Mouse (Mus musculus) forebrain, embryonic 10.5 days (tissue): Measurements from ENCODE around the gene Capn12. TPM values are rescaled to one million over a fixed set of nuclear protein-coding genes. Genes with fewer than 3 reads are reported as not detected.
"Not testable (repeated sequence)": the region's sequence is repeated elsewhere in the genome, so short reads cannot be mapped to it uniquely, and the experiment has no call there.

Experiments
- DNase-seq: peaks from one replicate; pipeline ENCODE4 v3.0.0-alpha.2; 2017; ENCODE audit warnings: low spot score; ENCODE audit errors: extremely low spot score
- H3K27ac ChIP-seq: fragments of 300-500 bp; sonication (generic); 2 replicates; pipeline ENCODE4 v1.5.1; 2016; ENCODE audit warnings: mild to moderate bottlenecking
- H3K27me3 ChIP-seq: fragments of 300-500 bp; sonication (generic); 2 replicates; pipeline ENCODE4 v1.6.1; 2016; ENCODE audit warnings: mild to moderate bottlenecking; ENCODE audit not compliant: poor library complexity, severe bottlenecking
- H3K36me3 ChIP-seq: fragments of 300-500 bp; sonication (generic); replicated peaks from 2 replicates; pipeline ENCODE4 v1.6.1; 2016; ENCODE audit warnings: mild to moderate bottlenecking, moderate library complexity
- H3K4me1 ChIP-seq: fragments of 300-500 bp; sonication (generic); 2 replicates; pipeline ENCODE4 v1.6.1; 2016
- H3K4me3 ChIP-seq: fragments of 300-500 bp; sonication (generic); 2 replicates; pipeline ENCODE4 v1.5.1; 2016; ENCODE audit warnings: mild to moderate bottlenecking, moderate library complexity
- H3K9me3 ChIP-seq: fragments of 300-500 bp; sonication (generic); 2 replicates; pipeline ENCODE4 v1.6.1; 2016; ENCODE audit warnings: mild to moderate bottlenecking, moderate library complexity
- WGBS: fragments of 180-500 bp; shearing (Covaris S2); methylation state at CpG from one replicate; pipeline ENCODE4 v1.1.7; 2016; 5-methylcytosine and 5-hydroxymethylcytosine counted together
- polyA plus RNA-seq: library from polyadenylated mRNA; unstranded; fragments of >200 nt; fragmentation: Nextera tagmentation; extraction: Ambion mirVana; gene quantifications from 2 replicates; pipeline ENCODE4 v1.2.1, GENCODE M21; 2016

Gene Capn12
- polyA plus RNA-seq, 1 experiment from 2014 or later: 0.21 TPM

GRCm38 (mm10) chr7:28883704-28884103 lies 2.5 kb downstream of the Capn12 start:
- 85% methylated on average over 4 of the region's 4 CpGs for WGBS
- not testable (repeated sequence) for H3K4me3 ChIP-seq, H3K9me3 ChIP-seq, H3K36me3 ChIP-seq, H3K27ac ChIP-seq, DNase-seq
- Histone ChIP-seq H3K4me1 (peaks cover 26% of the 10 kb centered on the region), H3K27me3 (peaks cover 29% of the 10 kb centered on the region)

GRCm38 (mm10) chr7:28886486-28886885 lies 5.3 kb downstream of the Capn12 start:
- Histone ChIP-seq H3K27ac (no peak overlapping the region), H3K9me3 (no peaks in the 10 kb centered on the region), H3K4me1 (peaks cover 20% of the 10 kb centered on the region), H3K36me3 (peaks cover 10% of the 10 kb centered on the region), H3K4me3 (no peak overlapping the region), H3K27me3 (peaks cover 53% of the 10 kb centered on the region)
- DNase-seq: no peak
- 21% methylated on average over 14 of the region's 14 CpGs for WGBS

GRCm38 (mm10) chr7:28888701-28889161 lies 7.5 kb downstream of the Capn12 start:
- H3K36me3 ChIP-seq: peaks cover 32% of the 10 kb centered on the region
- H3K4me1 ChIP-seq: peaks cover 16% of the 10 kb centered on the region
- no peak for DNase-seq
- H3K27me3 ChIP-seq: peaks cover 53% of the 10 kb centered on the region
- H3K9me3 ChIP-seq: no peaks in the 10 kb centered on the region
- H3K27ac ChIP-seq: 0 out of 2 replicates have a peak overlapping the region, but pooled peaks have one; percentile 16
- peak overlapping the region; percentile 48 for H3K4me3 ChIP-seq
- 3% methylated on average over 27 of the region's 27 CpGs for WGBS

GRCm38 (mm10) chr7:28892601-28893000 lies 11.4 kb downstream of the Capn12 start:
- H3K36me3 ChIP-seq: peaks cover 70% of the 10 kb centered on the region
- H3K27ac ChIP-seq: no peak overlapping the region
- H3K4me1 ChIP-seq: peaks cover 17% of the 10 kb centered on the region
- no peak for DNase-seq
- no peaks in the 10 kb centered on the region for H3K9me3 ChIP-seq
- whole genome bisulfite sequencing: 97% methylated on average over 17 of the region's 17 CpGs
- no peak overlapping the region for H3K4me3 ChIP-seq
- H3K27me3 ChIP-seq: peaks cover 35% of the 10 kb centered on the region

- peaks cover 82% of the 10 kb centered on the region for H3K36me3 ChIP-seq
- H3K27me3 ChIP-seq: peaks cover 23% of the 10 kb centered on the region
- peak; percentile 52 for DNase-seq
- no peak overlapping the region for H3K4me3 ChIP-seq
- WGBS: 71% methylated on average over 7 of the region's 7 CpGs
- no peak overlapping the region; the same call in 1 of the 2 replicates for H3K27ac ChIP-seq
- no peaks in the 10 kb centered on the region for H3K9me3 ChIP-seq
- peaks cover 10% of the 10 kb centered on the region for H3K4me1 ChIP-seq
Measured at GRCm38 (mm10) chr7:28893643-28894265, 12.5 kb downstream of the Capn12 start.

- H3K36me3 ChIP-seq: peaks cover 94% of the 10 kb centered on the region
- WGBS: 70% methylated on average over 5 of the region's 5 CpGs
- DNase-seq: no peak
- H3K9me3 ChIP-seq: no peaks in the 10 kb centered on the region
- peaks cover 6% of the 10 kb centered on the region; the same call in 1 of the 2 replicates for H3K4me1 ChIP-seq
- H3K27me3 ChIP-seq: peaks cover 11% of the 10 kb centered on the region
- H3K27ac ChIP-seq: peak overlapping the region; percentile 22; the same call in 1 of the 2 replicates
- no peak overlapping the region for H3K4me3 ChIP-seq
Measured at GRCm38 (mm10) chr7:28894942-28895341, 13.7 kb downstream of the Capn12 start.

GRCm38 (mm10) chr7:28897661-28898060 lies 16.4 kb downstream of the Capn12 start:
- peaks cover 6% of the 10 kb centered on the region; the same call in 1 of the 2 replicates for H3K4me1 ChIP-seq
- H3K36me3 ChIP-seq: peaks cover 99% of the 10 kb centered on the region
- H3K9me3 ChIP-seq: no peaks in the 10 kb centered on the region
- H3K27me3 ChIP-seq: no peaks in the 10 kb centered on the region
- H3K4me3 ChIP-seq: no peak overlapping the region
- no peak overlapping the region for H3K27ac ChIP-seq
- WGBS: 89% methylated on average over 6 of the region's 6 CpGs
- DNase-seq: no peak

GRCm38 (mm10) chr7:28899972-28900371 lies 18.8 kb downstream of the Capn12 start:
- Histone ChIP-seq H3K4me1 (no peaks in the 10 kb centered on the region), H3K27ac (no peak overlapping the region), H3K9me3 (no peaks in the 10 kb centered on the region), H3K36me3 (peaks cover 100% of the 10 kb centered on the region), H3K27me3 (no peaks in the 10 kb centered on the region), H3K4me3 (no peak overlapping the region)
- WGBS: 94% methylated on average over 4 of the region's 4 CpGs
- no peak for DNase-seq

- no peaks in the 10 kb centered on the region for H3K9me3 ChIP-seq
- H3K27me3 ChIP-seq: no peaks in the 10 kb centered on the region
- 92% methylated on average over 13 of the region's 13 CpGs for WGBS
- no peak overlapping the region for H3K27ac ChIP-seq
- DNase-seq: no peak
- H3K4me3 ChIP-seq: no peak overlapping the region
- H3K4me1 ChIP-seq: no peaks in the 10 kb centered on the region
- peaks cover 100% of the 10 kb centered on the region for H3K36me3 ChIP-seq
Measured at GRCm38 (mm10) chr7:28901311-28902125, 20.3 kb downstream of the Capn12 start.

GRCm38 (mm10) chr7:28902180-28902579 lies 21.0 kb downstream of the Capn12 start:
- no peaks in the 10 kb centered on the region for H3K27me3 ChIP-seq
- DNase-seq: no peak
- H3K4me3 ChIP-seq: no peak overlapping the region
- H3K27ac ChIP-seq: no peak overlapping the region
- H3K4me1 ChIP-seq: no peaks in the 10 kb centered on the region
- H3K36me3 ChIP-seq: peaks cover 100% of the 10 kb centered on the region
- no peaks in the 10 kb centered on the region for H3K9me3 ChIP-seq
- 95% methylated on average over 6 of the region's 6 CpGs for WGBS

- H3K4me3 ChIP-seq: no peak overlapping the region
- no peak overlapping the region for H3K27ac ChIP-seq
- no peaks in the 10 kb centered on the region for H3K27me3 ChIP-seq
- no peaks in the 10 kb centered on the region for H3K4me1 ChIP-seq
- no peaks in the 10 kb centered on the region for H3K9me3 ChIP-seq
- 88% methylated on average over 3 of the region's 3 CpGs for WGBS
- DNase-seq: no peak
- H3K36me3 ChIP-seq: peaks cover 100% of the 10 kb centered on the region
Measured at GRCm38 (mm10) chr7:28902809-28903208, 21.6 kb downstream of the Capn12 start.

- no peaks in the 10 kb centered on the region for H3K27me3 ChIP-seq
- peaks cover 100% of the 10 kb centered on the region for H3K36me3 ChIP-seq
- no peaks in the 10 kb centered on the region for H3K4me1 ChIP-seq
- H3K4me3 ChIP-seq: no peak overlapping the region
- 94% methylated on average over 10 of the region's 10 CpGs for WGBS
- H3K27ac ChIP-seq: no peak overlapping the region
- no peak for DNase-seq
- no peaks in the 10 kb centered on the region for H3K9me3 ChIP-seq
Measured at GRCm38 (mm10) chr7:28903778-28904177, 22.6 kb downstream of the Capn12 start.

GRCm38 (mm10) chr7:28907195-28907594 lies 26.0 kb downstream of the Capn12 start:
- no peak overlapping the region for H3K27ac ChIP-seq
- no peaks in the 10 kb centered on the region for H3K9me3 ChIP-seq
- H3K27me3 ChIP-seq: no peaks in the 10 kb centered on the region
- H3K4me1 ChIP-seq: no peaks in the 10 kb centered on the region
- H3K36me3 ChIP-seq: peaks cover 100% of the 10 kb centered on the region
- H3K4me3 ChIP-seq: no peak overlapping the region
- no peak for DNase-seq
- WGBS: 94% methylated on average over 5 of the region's 5 CpGs
